Mouse (Mus musculus) activated CD4-positive, CD25-positive, alpha-beta regulatory T cell, adult 4 months (primary cell): ENCODE results near the gene Col28a1. TPM values are rescaled to one million over a fixed set of nuclear protein-coding genes. Genes with fewer than 3 reads are reported as not detected.

Source experiments
- ATAC-seq: one replicate; pipeline ENCODE4 v1.8.0; 2017
- polyA plus RNA-seq, 2 experiments: library from polyadenylated mRNA; unstranded; fragments of 100-300 nt; shearing (Covaris generic); gene quantifications; one replicate each; pipeline ENCODE4 v1.2.1; 2017

Gene Col28a1
- polyA plus RNA-seq, 2 experiments from 2014 or later = not detected

DNA sequence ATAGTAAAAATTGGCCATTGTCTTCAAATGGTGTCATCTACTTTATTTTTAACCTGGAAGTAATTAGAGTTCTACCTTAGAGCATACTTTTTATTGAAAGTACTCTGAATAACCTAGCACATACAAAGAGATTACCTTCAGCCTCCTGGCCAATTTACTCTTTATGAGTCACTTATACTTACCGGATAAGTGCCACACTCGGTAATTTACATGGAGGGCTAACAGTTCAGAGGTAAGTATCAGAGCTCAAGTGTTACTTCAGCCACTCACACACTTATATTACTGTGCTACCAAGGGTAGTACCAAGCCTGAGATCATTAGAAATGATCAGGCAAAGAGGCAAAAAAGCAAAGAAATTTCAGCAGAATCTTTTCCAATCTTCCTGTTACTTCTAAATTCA is 73.8 kb downstream of the Col28a1 start:
- ATAC-seq = no peak

DNA sequence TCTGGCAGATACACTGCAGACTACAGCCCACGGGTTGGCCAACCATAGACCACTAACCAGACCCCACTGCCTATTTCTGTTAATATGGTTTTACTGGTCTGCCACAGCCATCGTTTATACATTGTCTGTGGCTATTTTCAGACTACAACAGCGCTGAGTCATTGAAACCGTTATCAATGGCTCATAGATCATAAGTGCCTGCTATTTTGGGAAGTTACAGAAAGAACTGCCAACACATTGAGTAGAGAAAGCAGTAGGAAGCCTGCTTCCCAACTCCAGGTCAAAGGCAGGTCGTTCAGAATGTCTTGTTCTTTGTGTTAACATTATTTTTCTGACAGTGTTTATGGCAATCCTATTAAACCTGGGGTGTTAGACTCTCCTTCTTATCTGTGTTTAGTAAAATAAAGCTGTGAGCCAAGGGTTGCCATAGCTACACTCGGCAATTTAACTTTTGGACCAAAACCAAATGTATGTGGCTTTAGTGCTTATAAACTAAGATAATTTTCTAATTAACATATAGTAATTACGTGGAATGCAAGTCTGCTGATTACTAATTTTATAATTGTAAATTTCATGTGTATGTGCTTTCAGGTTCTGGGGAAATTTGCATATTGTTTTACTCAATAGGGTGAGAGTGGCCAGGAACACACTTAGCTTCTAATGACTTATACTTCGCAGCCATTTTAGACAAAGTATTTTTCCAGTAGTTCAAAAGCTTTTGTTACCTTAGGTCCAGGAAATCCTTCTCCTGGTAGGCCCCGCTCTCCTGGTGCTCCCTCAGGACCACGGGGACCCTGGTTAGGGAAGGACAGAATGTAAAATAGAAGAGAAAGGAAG is 86.3 kb downstream of the Col28a1 start:
- ATAC-seq = no peak

DNA sequence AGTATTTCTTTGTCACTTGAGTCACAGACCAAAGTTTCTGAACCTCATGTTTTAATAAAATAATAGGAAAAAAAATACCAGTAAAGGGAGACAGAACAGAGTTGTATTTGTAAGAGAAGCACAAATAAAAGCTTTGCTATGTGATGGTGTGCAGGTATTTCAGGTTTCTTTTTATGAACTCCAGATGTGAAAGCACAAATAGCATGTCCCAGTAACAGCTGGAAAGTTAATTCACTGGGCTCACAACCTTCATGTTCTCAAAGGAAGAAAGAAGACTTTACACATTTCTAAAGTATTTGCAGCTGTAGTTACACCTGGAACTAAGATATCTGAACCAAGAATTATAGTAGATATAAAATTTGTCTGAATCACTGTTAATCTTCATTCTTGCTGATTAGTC is 91.2 kb downstream of the Col28a1 start:
- ATAC-seq = no peak

GRCm38 (mm10) chr6:8095856-8096255 is 96.6 kb downstream of the Col28a1 start:
- ATAC-seq = no peak

GRCm38 (mm10) chr6:8094160-8094953 is 98.1 kb downstream of the Col28a1 start:
- no peak for ATAC-seq

DNA sequence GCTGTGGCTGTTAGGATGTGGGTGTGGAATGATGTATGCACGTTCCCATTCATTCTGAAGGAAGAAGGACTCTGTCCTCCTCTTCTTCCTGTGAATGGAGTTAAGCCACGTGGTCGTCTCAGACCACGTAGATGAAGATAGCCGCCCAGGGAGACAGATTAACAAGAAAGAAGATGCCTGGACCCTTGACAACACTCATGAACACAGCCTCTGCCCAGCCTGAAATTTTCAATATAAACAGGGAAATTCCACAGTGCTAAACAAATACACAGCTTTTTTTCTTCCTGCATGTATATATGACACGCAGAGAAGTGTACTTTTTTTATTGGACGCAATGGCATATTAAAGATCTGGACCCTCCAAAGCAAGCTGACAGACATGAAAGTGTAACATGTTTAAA is 98.9 kb downstream of the Col28a1 start:
- no peak for ATAC-seq

DNA sequence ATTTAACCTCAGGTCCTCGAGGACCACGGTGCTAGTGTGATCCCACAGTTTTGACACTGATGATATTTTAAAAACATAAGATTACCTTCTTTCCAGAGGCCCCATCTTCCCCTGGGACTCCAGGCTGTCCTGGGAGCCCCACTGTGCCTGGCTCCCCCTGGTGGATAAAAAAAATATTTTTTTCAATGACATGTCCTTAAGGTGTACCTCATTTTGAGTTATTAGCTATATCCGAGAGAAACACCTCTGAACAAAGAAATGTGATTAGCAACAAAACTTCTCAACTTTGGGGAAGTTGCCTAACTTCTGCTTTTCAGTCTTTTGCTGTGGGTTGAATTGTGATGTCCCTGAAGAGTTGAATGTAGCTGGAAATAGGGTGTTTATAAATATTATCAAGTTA is 105.6 kb downstream of the Col28a1 start:
- ATAC-seq = peak; percentile 40

DNA sequence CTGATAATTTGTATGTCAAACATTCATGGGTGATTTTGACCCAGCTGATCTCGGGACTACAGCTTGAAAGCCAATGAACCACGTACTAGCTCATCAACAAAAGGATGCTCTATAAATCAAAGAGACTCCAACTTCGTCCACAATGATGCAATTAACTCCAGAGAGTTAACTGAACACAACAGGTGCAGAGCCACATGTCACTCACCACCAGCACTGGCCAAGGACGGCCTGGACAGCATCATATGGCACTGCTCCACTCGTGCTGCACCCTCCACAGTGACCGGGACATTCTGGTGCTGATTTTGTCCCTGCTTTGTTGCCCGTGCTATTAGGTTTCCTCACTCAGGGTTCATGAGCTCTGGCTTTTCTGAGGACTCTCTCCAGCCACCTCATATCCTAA is 107.6 kb downstream of the Col28a1 start:
- no peak for ATAC-seq

DNA sequence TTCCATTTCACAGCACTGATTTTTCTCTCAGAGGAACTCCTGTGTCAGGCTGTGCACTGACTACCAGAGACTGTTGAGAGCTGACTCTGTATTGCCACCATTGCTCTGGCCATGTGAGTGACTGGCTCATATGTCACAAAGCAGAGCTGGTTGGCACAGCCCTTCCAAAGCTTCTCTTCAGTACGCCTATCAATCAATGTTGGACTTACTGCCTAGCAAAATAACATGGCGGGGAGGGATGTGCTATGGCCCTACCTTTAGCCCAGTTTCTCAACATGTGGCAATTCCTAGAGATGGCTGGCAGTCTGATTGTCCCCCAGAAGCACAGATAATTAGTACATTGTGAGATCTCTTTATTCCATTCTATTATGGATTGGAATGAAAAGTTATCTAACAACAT is 109.2 kb downstream of the Col28a1 start:
- no peak for ATAC-seq

DNA sequence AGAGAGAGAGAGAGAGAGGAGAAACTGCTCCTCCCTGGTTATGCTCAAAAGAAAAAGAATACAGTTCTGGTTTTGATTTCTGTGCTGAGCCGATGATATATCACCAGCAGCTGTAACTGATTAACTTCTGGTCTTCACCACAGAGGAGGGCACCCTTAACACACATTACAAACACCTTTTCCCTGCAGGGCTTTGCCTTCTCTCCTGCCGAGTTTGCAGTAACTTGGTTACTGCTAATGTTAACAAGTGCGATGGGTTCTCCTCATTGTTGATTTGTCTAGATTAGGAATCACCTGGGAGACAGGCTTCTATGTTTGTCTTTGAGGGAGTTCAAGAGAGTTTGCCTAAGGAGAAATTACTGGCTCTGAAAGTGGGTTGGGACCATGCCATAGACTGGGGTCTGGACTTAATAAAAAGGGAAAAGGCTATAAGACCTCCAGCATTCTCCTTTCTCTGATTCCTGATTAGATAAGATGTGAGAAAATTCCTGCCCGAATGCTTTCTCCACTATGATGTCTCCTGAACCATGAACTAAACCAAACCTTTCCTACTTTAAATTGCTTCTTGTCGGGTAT is 114.8 kb downstream of the Col28a1 start:
- ATAC-seq = no peak

DNA sequence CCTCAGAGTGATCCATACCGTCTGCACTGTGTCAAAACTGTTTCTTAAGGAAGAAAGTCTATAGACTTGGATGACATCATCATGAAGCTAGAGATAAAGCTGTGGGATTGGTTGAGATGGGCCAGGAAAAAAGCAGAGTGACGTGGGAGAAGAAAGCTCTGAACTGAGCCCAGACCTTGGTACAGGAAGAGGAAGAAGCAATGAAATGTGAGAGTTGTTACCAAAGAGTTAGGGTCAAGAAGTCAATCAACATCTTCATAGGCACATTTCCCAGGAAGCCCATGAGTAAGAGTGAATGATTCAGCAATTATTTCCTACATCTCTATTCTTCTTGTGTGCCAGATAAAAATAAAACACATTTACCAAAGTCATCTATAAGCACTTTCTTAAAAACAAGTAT is 117.5 kb downstream of the Col28a1 start:
- ATAC-seq = no peak

GRCm38 (mm10) chr6:8068979-8069378 is 123.4 kb downstream of the Col28a1 start:
- no peak for ATAC-seq

DNA sequence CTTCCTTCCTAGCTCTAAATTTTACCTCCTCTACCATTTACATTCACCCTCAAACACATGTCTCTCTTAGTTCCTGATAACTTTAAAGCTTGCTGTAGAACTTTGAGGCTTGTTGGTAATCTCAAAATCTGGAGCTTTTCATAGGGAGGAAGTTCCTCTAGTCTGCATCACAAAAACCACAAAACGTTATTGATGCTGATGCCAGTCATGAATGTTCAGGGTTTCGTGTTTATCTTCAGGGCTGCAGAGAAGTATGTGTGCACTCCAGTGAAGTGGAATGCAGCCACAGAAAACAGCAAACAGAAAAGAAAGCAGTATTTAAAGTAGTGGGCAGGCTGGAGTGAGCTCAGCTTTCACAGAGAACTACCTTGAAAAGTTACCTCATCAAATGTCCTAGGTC is 124.0 kb downstream of the Col28a1 start:
- ATAC-seq = no peak

DNA sequence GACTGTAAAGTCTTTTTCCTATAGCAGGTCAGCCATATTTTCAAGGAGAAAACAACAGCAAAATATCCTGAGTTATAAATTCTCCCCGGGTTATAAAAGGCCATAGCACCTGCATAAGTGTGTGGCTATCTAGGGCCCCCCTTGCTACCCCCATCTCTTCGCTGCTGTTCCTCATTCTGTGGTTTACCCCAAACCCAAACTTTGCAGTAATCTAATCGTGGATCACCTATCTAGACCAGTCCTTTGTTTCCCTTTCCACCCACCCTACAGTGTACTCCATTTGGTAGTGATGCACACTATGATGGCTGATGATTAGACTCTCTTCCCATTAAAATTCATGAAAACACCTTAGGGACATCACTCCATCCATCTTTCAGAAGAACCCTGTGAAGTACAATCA is 125.3 kb downstream of the Col28a1 start:
- ATAC-seq = no peak

DNA sequence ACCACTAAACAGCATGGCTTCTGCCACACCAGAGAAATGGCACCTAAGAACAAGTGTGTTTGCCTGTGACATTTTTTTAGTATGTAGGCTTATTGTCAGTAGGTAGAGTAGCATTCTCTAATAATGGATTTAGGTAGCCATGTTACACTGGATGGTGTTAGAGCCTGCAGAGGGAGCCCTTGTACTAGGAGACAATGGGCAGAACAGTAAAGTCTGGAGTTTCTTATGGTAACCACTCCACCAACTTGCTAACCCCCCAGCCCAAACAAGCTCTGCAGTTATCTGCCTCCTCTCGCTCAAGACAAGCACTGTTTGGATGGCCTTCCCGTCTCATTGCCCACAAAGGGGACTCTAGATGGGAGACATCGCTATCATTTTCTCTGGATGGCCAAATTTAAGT is 126.2 kb downstream of the Col28a1 start:
- no peak for ATAC-seq

DNA sequence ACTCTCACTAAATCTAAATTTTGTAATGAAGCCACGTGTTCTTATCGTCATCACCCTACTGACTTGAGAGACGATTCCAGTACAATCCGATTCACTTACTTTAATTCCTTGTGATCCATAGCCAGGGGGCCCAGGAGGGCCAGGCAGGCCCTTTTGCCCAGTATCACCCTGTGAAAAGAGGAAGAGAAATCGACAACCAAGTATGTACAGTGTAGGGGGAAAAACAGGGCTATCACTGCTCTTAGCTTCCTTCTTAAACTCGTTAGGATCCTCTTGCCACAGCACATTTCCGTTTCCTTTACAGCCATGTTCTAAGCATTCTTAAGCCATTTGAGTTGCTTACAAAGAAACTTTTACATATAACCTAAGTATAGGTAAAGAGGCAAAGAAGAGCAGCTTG is 133.2 kb downstream of the Col28a1 start:
- no peak for ATAC-seq

GRCm38 (mm10) chr6:8048216-8048615 is 144.2 kb downstream of the Col28a1 start:
- ATAC-seq = no peak

GRCm38 (mm10) chr6:8046446-8046845 is 146.0 kb downstream of the Col28a1 start:
- ATAC-seq = no peak

DNA sequence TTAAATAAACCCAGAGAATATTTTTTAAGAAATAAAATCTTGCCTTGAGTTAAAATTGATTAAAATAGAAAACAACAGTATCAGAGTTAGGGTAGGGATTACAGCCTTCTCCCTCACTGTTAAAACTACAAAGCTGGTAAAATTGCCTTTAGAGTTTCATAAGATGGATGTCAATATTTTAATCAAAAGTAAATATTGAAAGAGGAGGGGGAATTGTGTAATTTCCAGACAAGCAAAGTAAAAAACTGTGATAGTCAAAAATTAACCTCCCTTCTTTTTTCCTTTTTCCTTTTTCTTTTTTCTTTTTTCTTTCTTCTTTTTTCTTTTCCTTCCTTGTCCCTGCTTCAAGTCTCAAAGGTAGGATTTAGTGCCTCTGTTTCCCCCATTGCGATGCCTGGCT is 146.6 kb downstream of the Col28a1 start:
- ATAC-seq = no peak

- no peak for ATAC-seq
Observed at GRCm38 (mm10) chr6:8028711-8029110, 163.7 kb downstream of the Col28a1 start.

DNA sequence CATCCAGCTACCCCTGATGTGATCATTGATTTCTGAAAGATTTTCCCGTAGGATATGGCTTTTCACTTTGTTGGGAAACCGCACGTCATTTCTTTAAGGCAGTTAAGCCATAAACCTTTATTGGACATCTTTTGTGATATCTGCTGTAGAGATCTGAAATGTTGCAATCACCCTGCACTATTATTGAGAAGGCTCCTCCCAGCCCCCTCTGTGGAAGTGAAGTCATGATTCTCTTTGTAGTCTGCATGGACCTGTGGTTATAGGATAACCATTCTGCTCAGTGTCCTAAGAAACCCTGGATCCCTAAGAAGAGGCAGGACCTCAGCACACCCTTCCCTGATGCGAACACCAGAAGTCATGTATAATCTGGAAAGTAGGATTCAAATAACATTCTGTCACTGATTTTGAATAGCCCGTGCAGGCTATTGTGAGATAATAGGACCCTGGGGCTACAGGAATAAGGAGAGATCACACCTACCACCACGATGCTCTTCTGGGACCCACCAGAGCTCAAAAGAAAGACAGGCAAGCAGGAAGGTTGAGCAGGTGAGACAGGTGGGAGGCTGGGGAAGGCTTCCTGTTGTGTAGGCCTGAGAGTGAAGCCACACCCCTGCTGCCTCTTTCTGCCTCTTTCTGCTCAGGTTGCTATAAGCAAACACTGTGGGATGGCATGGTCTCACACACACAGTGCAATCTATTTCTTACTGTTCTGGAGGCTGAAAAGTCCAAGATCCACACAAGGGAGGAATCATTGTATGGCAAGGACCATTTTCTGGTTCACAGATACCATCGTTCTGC is 166.9 kb downstream of the Col28a1 start:
- no peak for ATAC-seq

GRCm38 (mm10) chr6:8023527-8023926 is 168.9 kb downstream of the Col28a1 start:
- no peak for ATAC-seq

GRCm38 (mm10) chr6:7994736-7995135 is 197.7 kb downstream of the Col28a1 start:
- ATAC-seq = no peak
